Mouse (Mus musculus): ENCODE results near the gene Zbtb8os.

DNA sequence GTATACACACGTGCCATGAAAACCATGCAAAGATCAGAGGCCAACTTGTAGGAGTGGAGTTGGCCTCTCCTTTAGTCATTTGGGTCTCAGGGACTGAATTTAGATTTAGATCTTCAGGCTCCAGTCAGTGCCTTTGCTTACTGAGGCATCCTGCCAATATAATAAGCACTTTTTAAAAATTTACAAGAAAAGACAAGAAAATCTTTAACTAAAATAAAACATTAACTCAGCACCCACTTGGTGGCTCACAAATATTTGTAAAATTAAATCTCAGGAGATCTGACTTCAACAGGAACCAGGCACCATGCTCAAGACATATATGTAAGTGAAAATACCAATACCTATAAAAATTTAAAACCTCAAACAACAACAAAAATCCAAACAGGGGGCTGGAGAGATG, 14.6 kb upstream of the Zbtb8os start:
- TF ChIP-seq POLR2A (IDR thresholded peaks at IDR 0.05; ENCODE audit: insufficient read depth, low read length) = no peak
- TF ChIP-seq CTCF (IDR thresholded peaks at IDR 0.05; ENCODE audit: low read depth, low read length) = no peak
